Mouse (Mus musculus) ES-E14 (cell line): ENCODE results near the gene Plpp2.

Experiments
- CHD2 ChIP-seq: IDR thresholded peaks from 2 replicates; pipeline ENCODE4 v1.6.1; 2014; ENCODE audit warnings: mild to moderate bottlenecking, low read depth, low read length, inconsistent platforms
- HCFC1 ChIP-seq: IDR thresholded peaks from 2 replicates; pipeline ENCODE4 v1.6.1; 2012; ENCODE audit warnings: low read length, inconsistent platforms, borderline replicate concordance; ENCODE audit not compliant: insufficient read depth
- MAFK ChIP-seq: IDR thresholded peaks from 2 replicates; pipeline ENCODE4 v1.6.1; 2014; ENCODE audit warnings: mild to moderate bottlenecking, low read depth, low read length, inconsistent platforms; ENCODE audit not compliant: insufficient read depth

GRCm38 (mm10) chr10:79542171-79542570 lies 8.6 kb upstream of the Plpp2 start:
- no peak for TF ChIP-seq HCFC1
- TF ChIP-seq CHD2 = no peak
- no peak for TF ChIP-seq MAFK
